8 mouse cellular contexts compared by ENCODE assay signal in the genomic region with DNA sequence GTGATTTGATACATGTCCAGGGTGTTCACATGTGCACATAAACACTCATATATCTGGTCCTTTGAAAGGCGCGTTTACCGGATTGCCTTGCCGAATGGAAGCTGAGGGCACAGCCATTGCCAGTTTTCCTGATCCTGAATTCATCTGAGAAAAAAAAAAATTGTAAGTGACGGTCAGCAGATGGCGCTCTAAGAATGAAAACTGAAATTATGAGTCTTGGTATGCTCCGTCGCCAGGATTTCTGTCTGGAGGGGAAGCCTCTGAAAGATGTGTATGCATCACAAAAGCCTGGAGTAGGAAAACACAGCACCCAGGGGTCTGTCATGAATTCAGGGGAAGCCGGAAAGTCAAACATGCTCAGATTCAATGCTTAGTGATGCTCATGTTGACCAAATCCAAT.
A peak's percentile ranks its signal among the peaks of the same experiment; 100 is the strongest.
DNase-seq lines count a peak whose midpoint lies in the region.

No protein-coding gene starts in this region.

- DNase-seq in adrenal gland, adult (ENCODE audit: inconsistent age in 2 of 2, low spot score in 1 of 2) = peak; percentile 15 to 75
- no peak for DNase-seq in adrenal gland, adult 2 months
- peak; percentile 58 for DNase-seq in right cerebral cortex, adult 18-20 months
- no peak for DNase-seq in right cerebral cortex, postnatal 36 days (ENCODE audit: low spot score in 2 of 2)
- DNase-seq in embryo, embryonic 10.5 days (ENCODE audit: low spot score) = peak; percentile 84
- peak; percentile 14 to 55 for DNase-seq in kidney, postnatal 36 days
- peak; percentile 70 for DNase-seq in telencephalon, adult 2 months (ENCODE audit: low read depth, low spot score)

- no peaks in the 10 kb centered on the region for H3K27me3 ChIP-seq in megakaryocyte, embryonic 14.5 days (replicated peaks)

- H3K36me3 ChIP-seq in megakaryocyte, embryonic 14.5 days (replicated peaks; ENCODE audit: low read length) = peaks cover 2% of the 10 kb centered on the region

- peak overlapping the region; percentile 4 for H3K4me3 ChIP-seq in megakaryocyte, embryonic 14.5 days (replicated peaks)

- peaks cover 80% of the 10 kb centered on the region for H3K4me1 ChIP-seq in megakaryocyte, embryonic 14.5 days

- peaks cover 10% of the 10 kb centered on the region for H3K9me3 ChIP-seq in megakaryocyte, embryonic 14.5 days

Comparison
In these comparisons a context has a peak if more than half of its experiments do, and no peak if none do; other contexts are left out.
1. DNase-seq: peak in adrenal gland, adult (2 of 2), right cerebral cortex, adult 18-20 months (single experiment), embryo, embryonic 10.5 days (single experiment), kidney, postnatal 36 days (2 of 2) and telencephalon, adult 2 months (single experiment); none in adrenal gland, adult 2 months (single experiment) and right cerebral cortex, postnatal 36 days (0 of 2).